Mouse (Mus musculus): ENCODE results near the gene Xirp1. TPM values are rescaled to one million over a fixed set of nuclear protein-coding genes. Genes with fewer than 3 reads are reported as not detected.

Xirp1 gene
- polyA plus RNA-seq, 1 experiment from 2014 or later = not detected

- ATAC-seq (ENCODE audit: low FRiP score) (no peak), DNase-seq (ENCODE audit: low spot score) (no peak)
- WGBS = 39% methylated on average over 8 of the region's 8 CpGs
- H3K9ac ChIP-seq = no peak overlapping the region
- no peaks in the 10 kb centered on the region for H3K4me1 ChIP-seq (replicated peaks; ENCODE audit: control insufficient read depth, insufficient read depth, low read length)
- H3K4me2 ChIP-seq (replicated peaks) = no peak overlapping the region
- no peaks in the 10 kb centered on the region for H3K27me3 ChIP-seq (ENCODE audit: control insufficient read depth, insufficient read depth, low read length)
- no peak overlapping the region for H3K27ac ChIP-seq
- H3K36me3 ChIP-seq (replicated peaks; ENCODE audit: control insufficient read depth, insufficient read depth) = no peaks in the 10 kb centered on the region
- H3K4me3 ChIP-seq (replicated peaks; ENCODE audit: low read length) = no peak overlapping the region
- no peaks in the 10 kb centered on the region for H3K9me3 ChIP-seq (ENCODE audit: control insufficient read depth, low read length)
These were observed 31.3 kb upstream of the Xirp1 start for GRCm38 (mm10) chr9:120054545-120055277.

- H3K27me3 ChIP-seq (ENCODE audit: control insufficient read depth, insufficient read depth, low read length) = no peaks in the 10 kb centered on the region
- H3K36me3 ChIP-seq (replicated peaks; ENCODE audit: control insufficient read depth, insufficient read depth) = no peaks in the 10 kb centered on the region
- no peak overlapping the region for H3K4me3 ChIP-seq (replicated peaks; ENCODE audit: low read length)
- H3K27ac ChIP-seq = no peak overlapping the region
- DNase-seq (ENCODE audit: low spot score) (no peak), ATAC-seq (ENCODE audit: low FRiP score) (no peak)
- H3K4me1 ChIP-seq (replicated peaks; ENCODE audit: control insufficient read depth, insufficient read depth, low read length) = no peaks in the 10 kb centered on the region
- WGBS = 81% methylated on average over 3 of the region's 3 CpGs
- H3K4me2 ChIP-seq (replicated peaks) = no peak overlapping the region
- no peak overlapping the region for H3K9ac ChIP-seq
- no peaks in the 10 kb centered on the region for H3K9me3 ChIP-seq (ENCODE audit: control insufficient read depth, low read length)
These were observed 26.0 kb upstream of the Xirp1 start for GRCm38 (mm10) chr9:120049407-120049806.

GRCm38 (mm10) chr9:120048495-120048894 lies 25.1 kb upstream of the Xirp1 start:
- H3K9ac ChIP-seq = no peak overlapping the region
- no peaks in the 10 kb centered on the region for H3K4me1 ChIP-seq (replicated peaks; ENCODE audit: control insufficient read depth, insufficient read depth, low read length)
- no peak overlapping the region for H3K4me3 ChIP-seq (replicated peaks; ENCODE audit: low read length)
- H3K4me2 ChIP-seq (replicated peaks) = no peak overlapping the region
- H3K36me3 ChIP-seq (replicated peaks; ENCODE audit: control insufficient read depth, insufficient read depth) = no peaks in the 10 kb centered on the region
- H3K27ac ChIP-seq = no peak overlapping the region
- WGBS = 75% methylated on average over 6 of the region's 6 CpGs
- no peaks in the 10 kb centered on the region for H3K27me3 ChIP-seq (ENCODE audit: control insufficient read depth, insufficient read depth, low read length)
- no peaks in the 10 kb centered on the region for H3K9me3 ChIP-seq (ENCODE audit: control insufficient read depth, low read length)
- no peak for ATAC-seq (ENCODE audit: low FRiP score)
- DNase-seq (ENCODE audit: low spot score) = no peak

GRCm38 (mm10) chr9:120043115-120043514 lies 19.7 kb upstream of the Xirp1 start:
- Histone ChIP-seq H3K4me3 (replicated peaks; ENCODE audit: low read length) (no peak overlapping the region), H3K27ac (no peak overlapping the region), H3K9me3 (ENCODE audit: control insufficient read depth, low read length) (no peaks in the 10 kb centered on the region), H3K9ac (no peak overlapping the region), H3K36me3 (replicated peaks; ENCODE audit: control insufficient read depth, insufficient read depth) (no peaks in the 10 kb centered on the region), H3K4me1 (replicated peaks; ENCODE audit: control insufficient read depth, insufficient read depth, low read length) (no peaks in the 10 kb centered on the region), H3K4me2 (replicated peaks) (no peak overlapping the region), H3K27me3 (ENCODE audit: control insufficient read depth, insufficient read depth, low read length) (no peaks in the 10 kb centered on the region)
- no peak for ATAC-seq (ENCODE audit: low FRiP score)
- 81% methylated on average over 7 of the region's 7 CpGs for WGBS
- DNase-seq (ENCODE audit: low spot score) = no peak

GRCm38 (mm10) chr9:120037414-120037813 lies 14.0 kb upstream of the Xirp1 start:
- Histone ChIP-seq H3K9ac (no peak overlapping the region), H3K9me3 (ENCODE audit: control insufficient read depth, low read length) (no peaks in the 10 kb centered on the region), H3K4me1 (replicated peaks; ENCODE audit: control insufficient read depth, insufficient read depth, low read length) (no peaks in the 10 kb centered on the region), H3K36me3 (replicated peaks; ENCODE audit: control insufficient read depth, insufficient read depth) (no peaks in the 10 kb centered on the region), H3K4me3 (replicated peaks; ENCODE audit: low read length) (no peak overlapping the region), H3K27me3 (ENCODE audit: control insufficient read depth, insufficient read depth, low read length) (no peaks in the 10 kb centered on the region), H3K27ac (no peak overlapping the region), H3K4me2 (replicated peaks) (no peak overlapping the region)
- DNase-seq (ENCODE audit: low spot score) (no peak), ATAC-seq (ENCODE audit: low FRiP score) (no peak)
- 85% methylated on average over 7 of the region's 7 CpGs for WGBS

- WGBS = 76% methylated on average over 8 of the region's 8 CpGs
- no peaks in the 10 kb centered on the region for H3K27me3 ChIP-seq (ENCODE audit: control insufficient read depth, insufficient read depth, low read length)
- DNase-seq (ENCODE audit: low spot score) = no peak
- H3K4me1 ChIP-seq (replicated peaks; ENCODE audit: control insufficient read depth, insufficient read depth, low read length) = no peaks in the 10 kb centered on the region
- no peak for ATAC-seq (ENCODE audit: low FRiP score)
- H3K36me3 ChIP-seq (replicated peaks; ENCODE audit: control insufficient read depth, insufficient read depth) = no peaks in the 10 kb centered on the region
- no peak overlapping the region for H3K27ac ChIP-seq
- H3K9ac ChIP-seq = no peak overlapping the region
- no peak overlapping the region for H3K4me3 ChIP-seq (replicated peaks; ENCODE audit: low read length)
- H3K4me2 ChIP-seq (replicated peaks) = no peak overlapping the region
- H3K9me3 ChIP-seq (ENCODE audit: control insufficient read depth, low read length) = no peaks in the 10 kb centered on the region
These were observed 11.0 kb upstream of the Xirp1 start for GRCm38 (mm10) chr9:120034375-120034774.

- Histone ChIP-seq H3K4me1 (replicated peaks; ENCODE audit: control insufficient read depth, insufficient read depth, low read length) (no peaks in the 10 kb centered on the region), H3K27ac (no peak overlapping the region), H3K9me3 (ENCODE audit: control insufficient read depth, low read length) (no peaks in the 10 kb centered on the region), H3K4me3 (replicated peaks; ENCODE audit: low read length) (no peak overlapping the region), H3K36me3 (replicated peaks; ENCODE audit: control insufficient read depth, insufficient read depth) (no peaks in the 10 kb centered on the region), H3K27me3 (ENCODE audit: control insufficient read depth, insufficient read depth, low read length) (no peaks in the 10 kb centered on the region), H3K4me2 (replicated peaks) (no peak overlapping the region), H3K9ac (no peak overlapping the region)
- no peak for DNase-seq (ENCODE audit: low spot score)
- ATAC-seq (ENCODE audit: low FRiP score) = no peak
- WGBS = 86% methylated on average over 6 of the region's 6 CpGs
These were observed 9.3 kb upstream of the Xirp1 start for GRCm38 (mm10) chr9:120032710-120033109.

- H3K4me3 ChIP-seq (replicated peaks; ENCODE audit: low read length) = no peak overlapping the region
- no peak for ATAC-seq (ENCODE audit: low FRiP score)
- H3K4me2 ChIP-seq (replicated peaks) = no peak overlapping the region
- H3K9me3 ChIP-seq (ENCODE audit: control insufficient read depth, low read length) = no peaks in the 10 kb centered on the region
- H3K27ac ChIP-seq = no peak overlapping the region
- DNase-seq (ENCODE audit: low spot score) = no peak
- H3K27me3 ChIP-seq (ENCODE audit: control insufficient read depth, insufficient read depth, low read length) = no peaks in the 10 kb centered on the region
- WGBS = 91% methylated on average over 10 of the region's 10 CpGs
- H3K4me1 ChIP-seq (replicated peaks; ENCODE audit: control insufficient read depth, insufficient read depth, low read length) = no peaks in the 10 kb centered on the region
- H3K36me3 ChIP-seq (replicated peaks; ENCODE audit: control insufficient read depth, insufficient read depth) = no peaks in the 10 kb centered on the region
- H3K9ac ChIP-seq = no peak overlapping the region
These were observed 7.0 kb upstream of the Xirp1 start for GRCm38 (mm10) chr9:120030421-120030820.

GRCm38 (mm10) chr9:120029880-120030279 lies 6.5 kb upstream of the Xirp1 start:
- Histone ChIP-seq H3K27me3 (ENCODE audit: control insufficient read depth, insufficient read depth, low read length) (no peaks in the 10 kb centered on the region), H3K9ac (no peak overlapping the region), H3K4me2 (replicated peaks) (no peak overlapping the region), H3K4me1 (replicated peaks; ENCODE audit: control insufficient read depth, insufficient read depth, low read length) (no peaks in the 10 kb centered on the region), H3K9me3 (ENCODE audit: control insufficient read depth, low read length) (no peaks in the 10 kb centered on the region), H3K4me3 (replicated peaks; ENCODE audit: low read length) (no peak overlapping the region), H3K36me3 (replicated peaks; ENCODE audit: control insufficient read depth, insufficient read depth) (no peaks in the 10 kb centered on the region), H3K27ac (no peak overlapping the region)
- no peak for DNase-seq (ENCODE audit: low spot score)
- 97% methylated on average over 6 of the region's 6 CpGs for WGBS
- no peak for ATAC-seq (ENCODE audit: low FRiP score)
